Mouse (Mus musculus) liver, embryonic 14.5 days (tissue): ENCODE data around the gene Pald1.

Experiments
- CTCF ChIP-seq: IDR thresholded peaks from 2 replicates; pipeline ENCODE4 v1.5.1; 2016; ENCODE audit warnings: antibody characterized with exemption, low read depth, control low read depth
- EP300 ChIP-seq: IDR thresholded peaks from 2 replicates; pipeline ENCODE4 v1.6.1; 2016; ENCODE audit warnings: antibody characterized with exemption, low read depth

- TF ChIP-seq CTCF = no peak
- no peak for TF ChIP-seq EP300
Observed at GRCm38 (mm10) chr10:61424500-61424899, 41.2 kb upstream of the Pald1 start.
